Mouse (Mus musculus): ENCODE results near the gene Ptgs1.
A peak's percentile ranks its signal among the peaks of the same experiment; 100 is the strongest.
"Not testable (repeated sequence)": the region's sequence is repeated elsewhere in the genome, so short reads cannot be mapped to it uniquely, and the experiment has no call there.

The Ptgs1 gene

DNA sequence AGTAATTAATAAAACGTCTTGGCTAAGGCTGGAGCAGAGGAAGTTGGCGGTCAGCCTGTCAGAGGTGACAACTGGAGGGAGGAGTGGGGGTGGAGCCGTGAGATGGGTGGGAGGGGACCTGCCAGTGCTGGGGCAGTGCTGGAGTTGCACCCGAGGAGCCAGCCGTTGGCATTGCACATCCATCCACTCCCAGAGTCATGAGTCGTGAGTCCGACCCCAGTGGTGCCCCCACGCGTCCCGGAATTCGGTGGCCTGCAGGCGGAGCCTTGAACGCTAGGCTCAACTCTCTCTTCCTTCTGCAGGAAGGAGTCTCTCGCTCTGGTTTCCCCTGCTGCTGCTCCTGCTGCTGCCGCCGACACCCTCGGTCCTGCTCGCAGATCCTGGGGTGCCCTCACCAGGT lies at the start of gene Ptgs1:
Gene Ptgs1 (plus strand): TSS at position 61 of the 400 bp plus-strand sequence.
- Histone ChIP-seq H3K4me3 (replicated peaks; ENCODE audit: low read length) (peak within 1 kb of the TSS; percentile 78), H3K4me1 (replicated peaks; ENCODE audit: low read depth, low read length) (peaks cover 19% of the 10 kb centered on the region), H3K9me3 (ENCODE audit: low read length) (no peaks in the 10 kb centered on the region), H3K36me3 (ENCODE audit: insufficient read depth, low read length) (no peaks in the 10 kb centered on the region), H3K27me3 (ENCODE audit: insufficient read depth, low read length) (peaks cover 69% of the 10 kb centered on the region)
- TF ChIP-seq POU5F1 (IDR thresholded peaks at IDR 0.05; ENCODE audit: borderline replicate concordance, low read length) (no peak), CTCF (conservative IDR thresholded peaks at IDR 0.05; ENCODE audit: low read length) (no peak), NANOG (IDR thresholded peaks at IDR 0.05; ENCODE audit: borderline replicate concordance, low read length) (no peak)

DNA sequence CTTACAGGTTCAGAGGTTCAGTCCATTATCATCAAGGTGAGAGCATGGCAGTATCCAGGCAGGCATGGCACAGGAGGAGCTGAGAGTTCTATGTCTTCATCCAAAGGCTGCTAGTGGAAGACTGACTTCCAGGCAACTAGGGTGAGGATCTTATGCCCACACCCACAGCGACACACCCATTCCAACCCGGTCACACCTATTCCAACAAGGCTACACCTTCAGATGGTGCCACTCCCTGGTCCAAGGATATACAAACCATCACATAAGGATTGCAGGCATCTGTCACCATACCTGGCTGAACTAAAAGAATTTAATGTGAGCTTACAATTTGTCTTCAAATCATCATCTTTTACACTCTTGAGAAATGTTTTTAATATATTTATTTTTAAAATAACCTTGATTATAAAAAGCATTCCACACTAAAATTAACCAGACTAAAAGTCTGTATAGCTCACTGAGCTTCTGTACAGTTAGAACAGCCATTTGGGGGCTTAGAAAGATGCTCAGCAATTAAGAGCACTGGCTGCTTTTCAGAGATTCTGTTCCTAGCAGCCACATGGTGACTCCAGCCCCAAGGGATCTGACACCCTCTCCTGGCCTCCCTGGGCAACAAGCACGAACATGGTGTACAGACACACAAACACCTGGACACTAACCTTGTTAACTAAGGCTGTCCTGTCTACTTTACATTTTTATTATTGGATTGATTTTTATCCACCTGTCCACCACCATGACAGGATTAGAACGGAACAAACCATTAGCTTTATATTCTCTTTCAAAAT lies 48.4 kb upstream of the Ptgs1 start:
- H3K4me1 ChIP-seq (replicated peaks; ENCODE audit: low read depth, low read length), result peaks cover 25% of the 10 kb centered on the region
- not testable (repeated sequence) for H3K27me3 ChIP-seq (ENCODE audit: insufficient read depth, low read length); H3K9me3 ChIP-seq (ENCODE audit: low read length); H3K4me3 ChIP-seq (replicated peaks; ENCODE audit: low read length)
- H3K36me3 ChIP-seq (ENCODE audit: insufficient read depth, low read length), result peaks cover 37% of the 10 kb centered on the region

DNA sequence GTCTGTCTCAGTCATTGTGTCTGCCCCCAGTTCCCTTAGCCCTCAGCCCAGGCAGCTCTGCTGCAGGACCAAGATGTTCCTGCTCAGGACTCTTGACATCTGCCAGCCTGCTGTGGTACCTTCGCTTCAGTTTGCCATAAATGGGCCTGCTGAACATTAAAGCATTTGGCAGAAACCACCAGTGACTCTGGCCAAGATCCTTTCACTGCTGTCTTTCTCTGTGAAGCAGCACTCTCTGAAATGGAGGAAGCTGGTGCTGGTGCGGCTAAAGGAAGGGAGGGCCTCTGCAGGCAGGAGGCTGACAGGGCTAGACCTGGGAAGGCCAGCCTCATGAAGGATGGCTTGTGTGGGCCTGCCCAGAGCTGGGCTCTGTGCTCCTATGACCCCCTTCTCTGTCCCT lies 46.9 kb upstream of the Ptgs1 start:
- no peaks in the 10 kb centered on the region for H3K9me3 ChIP-seq (ENCODE audit: low read length)
- H3K27me3 ChIP-seq (ENCODE audit: insufficient read depth, low read length), result no peaks in the 10 kb centered on the region
- TF ChIP-seq NANOG (IDR thresholded peaks at IDR 0.05; ENCODE audit: borderline replicate concordance, low read length) (no peak), CTCF (conservative IDR thresholded peaks at IDR 0.05; ENCODE audit: low read length) (no peak), POU5F1 (IDR thresholded peaks at IDR 0.05; ENCODE audit: borderline replicate concordance, low read length) (no peak)
- H3K36me3 ChIP-seq (ENCODE audit: insufficient read depth, low read length), result peaks cover 24% of the 10 kb centered on the region; the same call in 1 of the 2 replicates
- H3K4me1 ChIP-seq (replicated peaks; ENCODE audit: low read depth, low read length), result peaks cover 25% of the 10 kb centered on the region
- no peak overlapping the region for H3K4me3 ChIP-seq (replicated peaks; ENCODE audit: low read length)

DNA sequence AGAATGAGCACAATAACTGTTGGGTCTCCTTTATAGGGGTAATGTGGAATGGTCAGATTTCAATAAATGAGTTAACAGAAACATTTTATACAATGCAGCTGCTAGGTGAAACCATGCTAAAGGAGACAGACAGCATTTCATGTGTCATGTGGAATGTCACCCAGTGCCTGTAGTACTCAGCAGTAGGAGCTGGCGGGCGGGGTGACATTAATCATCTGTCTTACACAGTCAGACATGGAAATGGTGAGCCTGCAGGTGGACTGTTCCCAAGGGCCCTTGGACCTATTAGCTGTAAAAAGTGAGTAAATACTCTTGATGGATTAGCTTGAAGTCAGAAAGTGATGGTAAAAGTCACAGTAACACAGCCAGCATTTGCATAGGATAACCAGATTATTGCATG lies 46.0 kb upstream of the Ptgs1 start:
- TF ChIP-seq NANOG (IDR thresholded peaks at IDR 0.05; ENCODE audit: borderline replicate concordance, low read length), result no peak
- no peak for TF ChIP-seq CTCF (conservative IDR thresholded peaks at IDR 0.05; ENCODE audit: low read length)
- TF ChIP-seq POU5F1 (IDR thresholded peaks at IDR 0.05; ENCODE audit: borderline replicate concordance, low read length), result no peak
- H3K36me3 ChIP-seq (ENCODE audit: insufficient read depth, low read length), result peaks cover 19% of the 10 kb centered on the region
- H3K4me1 ChIP-seq (replicated peaks; ENCODE audit: low read depth, low read length), result peaks cover 25% of the 10 kb centered on the region
- H3K9me3 ChIP-seq (ENCODE audit: low read length), result no peaks in the 10 kb centered on the region
- H3K4me3 ChIP-seq (replicated peaks; ENCODE audit: low read length), result no peak overlapping the region
- H3K27me3 ChIP-seq (ENCODE audit: insufficient read depth, low read length), result no peaks in the 10 kb centered on the region

DNA sequence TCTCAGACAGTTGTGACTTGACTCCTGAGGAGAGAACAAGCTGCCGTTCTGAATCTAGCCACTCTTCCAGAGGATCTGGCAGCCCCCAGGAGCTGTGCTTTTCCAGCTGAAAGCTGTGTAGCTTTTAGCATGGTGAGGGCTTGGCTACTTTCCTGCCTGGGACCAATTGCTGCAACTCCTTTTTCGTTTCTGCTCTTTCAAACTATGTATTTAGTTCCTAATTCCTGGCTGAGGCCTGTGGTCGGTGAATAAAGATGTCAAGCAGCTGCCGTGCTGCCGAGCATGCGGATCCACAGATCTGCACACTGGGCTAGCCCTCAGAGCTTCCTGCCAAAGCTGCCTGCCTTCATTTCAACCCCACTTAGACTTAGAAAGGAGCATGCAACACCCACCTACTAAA lies 45.4 kb upstream of the Ptgs1 start:
- H3K4me1 ChIP-seq (replicated peaks; ENCODE audit: low read depth, low read length), result peaks cover 20% of the 10 kb centered on the region
- no peak overlapping the region for H3K4me3 ChIP-seq (replicated peaks; ENCODE audit: low read length)
- peaks cover 23% of the 10 kb centered on the region for H3K36me3 ChIP-seq (ENCODE audit: insufficient read depth, low read length)
- TF ChIP-seq POU5F1 (IDR thresholded peaks at IDR 0.05; ENCODE audit: borderline replicate concordance, low read length), result no peak
- no peaks in the 10 kb centered on the region for H3K27me3 ChIP-seq (ENCODE audit: insufficient read depth, low read length)
- H3K9me3 ChIP-seq (ENCODE audit: low read length), result no peaks in the 10 kb centered on the region

DNA sequence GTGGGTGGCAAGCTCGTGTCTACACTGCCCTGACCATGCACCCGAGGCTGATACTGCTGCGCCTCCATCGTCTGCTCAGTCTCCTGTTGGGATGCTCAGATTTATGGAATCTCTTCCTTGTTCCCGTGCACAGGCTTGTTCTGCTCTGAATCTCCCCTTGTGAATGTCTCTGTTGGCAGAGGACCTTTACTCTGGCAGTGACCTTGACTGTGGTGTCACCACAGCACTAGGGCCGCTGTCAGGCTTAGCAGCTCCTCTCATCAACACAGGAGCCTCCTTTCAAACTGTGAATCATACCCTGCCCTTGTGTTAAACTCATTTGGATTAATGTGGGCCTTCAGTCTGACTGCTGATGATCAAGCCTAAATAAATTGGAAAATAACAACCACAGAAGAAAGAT lies 41.0 kb upstream of the Ptgs1 start:
- H3K36me3 ChIP-seq (ENCODE audit: insufficient read depth, low read length), result peaks cover 11% of the 10 kb centered on the region
- not testable (repeated sequence) for H3K4me3 ChIP-seq (replicated peaks; ENCODE audit: low read length); H3K9me3 ChIP-seq (ENCODE audit: low read length); H3K4me1 ChIP-seq (replicated peaks; ENCODE audit: low read depth, low read length)
- H3K27me3 ChIP-seq (ENCODE audit: insufficient read depth, low read length), result peaks cover 16% of the 10 kb centered on the region

DNA sequence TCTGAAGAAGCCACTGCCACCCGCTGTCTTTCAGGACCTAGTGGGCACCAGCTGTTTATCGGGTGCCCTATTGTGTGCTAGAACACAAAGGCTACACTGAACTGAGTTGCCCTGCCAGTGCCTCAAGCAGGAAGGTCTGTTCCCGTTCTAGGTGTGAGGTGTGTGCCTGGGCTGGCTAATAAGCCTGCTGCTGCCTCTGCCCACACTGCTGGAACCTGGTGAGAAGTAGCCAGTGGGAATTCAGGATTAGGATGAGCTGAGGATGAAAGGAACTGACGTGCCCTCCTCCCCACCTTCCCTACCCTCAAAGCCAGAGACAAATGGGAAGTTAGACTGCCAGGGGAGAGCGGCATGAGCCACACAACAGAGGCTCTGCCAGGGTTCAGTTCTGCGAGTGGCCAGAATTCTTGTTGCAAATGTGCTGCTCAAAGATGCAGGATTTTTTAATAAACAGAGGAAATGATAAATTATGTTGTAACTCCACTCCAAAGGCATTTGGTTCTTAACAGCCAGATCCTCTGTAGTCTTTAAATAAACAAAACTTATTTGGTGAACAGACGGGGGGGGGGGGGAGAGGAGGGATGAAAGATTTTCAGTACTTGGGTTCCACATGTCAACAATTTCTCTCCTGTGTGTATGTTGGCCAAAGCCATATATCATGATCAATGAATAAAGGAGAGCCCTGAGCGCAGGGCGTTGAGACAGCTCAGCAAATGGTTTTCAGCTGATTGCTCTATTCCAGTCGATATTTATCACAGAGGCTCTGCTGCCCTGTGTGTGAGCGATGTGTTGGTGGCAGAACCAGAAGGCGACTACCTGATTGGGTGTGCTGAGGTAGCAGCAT lies 38.9 kb upstream of the Ptgs1 start:
- peaks cover 34% of the 10 kb centered on the region for H3K27me3 ChIP-seq (ENCODE audit: insufficient read depth, low read length)
- peaks cover 3% of the 10 kb centered on the region; the same call in 1 of the 2 replicates for H3K4me1 ChIP-seq (replicated peaks; ENCODE audit: low read depth, low read length)
- peaks cover 7% of the 10 kb centered on the region for H3K36me3 ChIP-seq (ENCODE audit: insufficient read depth, low read length)
- H3K4me3 ChIP-seq (replicated peaks; ENCODE audit: low read length), result no peak overlapping the region
- TF ChIP-seq NANOG (IDR thresholded peaks at IDR 0.05; ENCODE audit: borderline replicate concordance, low read length) (no peak), CTCF (conservative IDR thresholded peaks at IDR 0.05; ENCODE audit: low read length) (no peak), POU5F1 (IDR thresholded peaks at IDR 0.05; ENCODE audit: borderline replicate concordance, low read length) (no peak)
- H3K9me3 ChIP-seq (ENCODE audit: low read length), result no peaks in the 10 kb centered on the region

DNA sequence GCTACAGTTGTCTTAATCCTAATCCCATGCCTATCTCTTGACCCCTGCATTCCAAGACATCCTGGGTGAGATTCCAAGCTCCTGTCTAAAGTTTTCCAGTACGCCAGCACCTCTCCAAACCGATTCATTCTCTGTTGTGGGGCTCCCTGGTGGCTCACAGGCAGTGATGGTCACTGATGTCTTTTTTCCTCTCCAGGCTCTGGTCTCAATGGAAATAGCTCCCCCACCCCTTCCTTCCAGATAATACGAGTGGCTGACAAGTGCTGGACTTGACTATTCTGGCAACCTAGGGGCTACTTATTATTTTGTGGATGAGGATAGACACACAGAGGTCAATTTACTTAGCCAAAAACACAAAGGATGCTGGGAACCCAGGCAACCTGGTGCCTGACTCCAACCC lies 33.2 kb upstream of the Ptgs1 start:
- H3K36me3 ChIP-seq (ENCODE audit: insufficient read depth, low read length), result no peaks in the 10 kb centered on the region
- TF ChIP-seq CTCF (conservative IDR thresholded peaks at IDR 0.05; ENCODE audit: low read length) (no peak), NANOG (IDR thresholded peaks at IDR 0.05; ENCODE audit: borderline replicate concordance, low read length) (no peak), POU5F1 (IDR thresholded peaks at IDR 0.05; ENCODE audit: borderline replicate concordance, low read length) (no peak)
- H3K9me3 ChIP-seq (ENCODE audit: low read length), result peaks cover 4% of the 10 kb centered on the region; the same call in 1 of the 2 replicates
- peaks cover 40% of the 10 kb centered on the region for H3K4me1 ChIP-seq (replicated peaks; ENCODE audit: low read depth, low read length)
- H3K27me3 ChIP-seq (ENCODE audit: insufficient read depth, low read length), result peaks cover 79% of the 10 kb centered on the region
- H3K4me3 ChIP-seq (replicated peaks; ENCODE audit: low read length), result no peak overlapping the region
